17 mouse cellular contexts compared by ENCODE assay signal in the genomic region with DNA sequence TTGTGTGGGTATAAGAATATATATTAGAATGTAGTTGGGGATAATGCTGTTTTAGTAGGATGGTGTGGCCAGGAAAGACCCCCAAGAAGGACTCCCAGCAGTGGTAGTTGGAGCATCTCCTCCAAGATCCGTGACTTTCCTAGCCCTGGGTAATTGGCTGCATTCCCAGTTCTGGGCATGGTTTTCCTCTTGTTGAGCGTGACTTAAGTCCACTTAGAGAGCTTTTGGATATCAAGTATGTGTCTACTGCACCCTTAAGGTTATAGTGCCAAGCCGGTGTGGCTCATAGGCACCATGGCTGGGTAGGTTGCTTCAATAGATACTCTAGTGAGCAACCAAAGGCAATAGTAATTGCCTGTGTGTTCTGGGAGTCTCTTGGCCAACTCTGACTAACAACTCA. TPM values are rescaled to one million over a fixed set of nuclear protein-coding genes. Genes with fewer than 3 reads are reported as not detected.
"Had no signal": no experiment of that assay in that cellular context is flagged by ENCODE, and none has a peak within 500 bp of the region (broad histone marks: within the 10 kb centered on the region; RNA-seq: fewer than 3 reads in every experiment).

No protein-coding gene starts in this region.

- H3K4me1 ChIP-seq: intestine, embryonic 15.5 days; limb, embryonic 12.5 days; liver, embryonic 13.5 days; midbrain, embryonic 12.5 days; neural tube, embryonic 13.5 days; stomach, embryonic 15.5 days had no signal

- ATAC-seq: intestine, embryonic 15.5 days; liver, postnatal 0 days; midbrain, embryonic 16.5 days had no signal

- H3K27me3 ChIP-seq: intestine, embryonic 15.5 days; limb, embryonic 12.5 days; liver, embryonic 13.5 days; midbrain, embryonic 12.5 days; neural tube, embryonic 13.5 days; stomach, embryonic 15.5 days had no signal

- H3K4me3 ChIP-seq: intestine, embryonic 15.5 days; left cerebral cortex, adult 2 months; limb, embryonic 12.5 days; liver, embryonic 13.5 days; midbrain, embryonic 12.5 days; neural tube, embryonic 13.5 days; stomach, embryonic 15.5 days had no signal

- H3K4me2 ChIP-seq: intestine, embryonic 15.5 days; limb, embryonic 12.5 days; liver, embryonic 13.5 days; midbrain, embryonic 12.5 days; neural tube, embryonic 13.5 days; stomach, embryonic 15.5 days had no signal

- DNase-seq: kidney, adult 8-10 months; kidney, postnatal 4 days; liver; liver, embryonic 13.5 days; liver, postnatal 0 days; retina, postnatal 1 day; right cerebral cortex, postnatal 4 days; thymus, adult 2 months; thymus, postnatal 25 days had no signal

- H3K27ac ChIP-seq: intestine, embryonic 15.5 days; left cerebral cortex, adult 2 months; limb, embryonic 12.5 days; liver, embryonic 13.5 days; midbrain, embryonic 12.5 days; neural tube, embryonic 13.5 days; stomach, embryonic 15.5 days had no signal

- H3K9ac ChIP-seq: intestine, embryonic 15.5 days; limb, embryonic 12.5 days; liver, embryonic 13.5 days; liver, postnatal 0 days; midbrain, embryonic 12.5 days; neural tube, embryonic 13.5 days; stomach, embryonic 15.5 days had no signal

- H3K9me3 ChIP-seq: intestine, embryonic 15.5 days; limb, embryonic 12.5 days; liver, embryonic 13.5 days; midbrain, embryonic 12.5 days; neural tube, embryonic 13.5 days; stomach, embryonic 15.5 days had no signal

RNA-seq across cellular contexts. Expression of gene P4ha3, which starts 38.4 kb away (rescaled TPM):
- total RNA-seq: megakaryocyte-erythroid progenitor cell, adult 5-6 weeks had no signal
